Mouse (Mus musculus): Measurements from ENCODE around the gene Kif6.

DNA sequence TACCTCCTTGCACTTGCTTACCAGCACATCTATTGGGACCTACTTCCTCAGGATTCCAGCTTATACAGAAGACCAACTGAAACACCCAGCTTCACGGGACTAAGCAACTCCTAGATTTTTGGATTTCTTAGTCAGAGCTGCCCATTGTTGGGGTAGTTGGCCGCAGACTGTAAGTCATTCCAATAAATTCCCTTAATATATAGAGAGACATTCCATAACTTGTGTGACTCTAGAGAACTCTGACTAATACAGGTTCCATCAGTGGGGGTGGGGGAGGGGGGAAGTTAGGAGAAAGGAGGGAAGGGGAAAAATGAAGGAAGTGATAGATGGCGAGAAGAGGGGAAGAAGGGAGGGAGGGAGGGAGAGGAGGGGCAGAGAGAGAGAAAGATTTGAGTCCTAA lies 181.2 kb downstream of the Kif6 start:
- TF ChIP-seq POLR2A (IDR thresholded peaks at IDR 0.05; ENCODE audit: insufficient read depth, low read depth, low read length) (no peak), CTCF (IDR thresholded peaks at IDR 0.05) (no peak)

All from heart, adult 2 months (tissue).